ENCODE assay signal across 20 mouse cellular contexts in the genomic region with DNA sequence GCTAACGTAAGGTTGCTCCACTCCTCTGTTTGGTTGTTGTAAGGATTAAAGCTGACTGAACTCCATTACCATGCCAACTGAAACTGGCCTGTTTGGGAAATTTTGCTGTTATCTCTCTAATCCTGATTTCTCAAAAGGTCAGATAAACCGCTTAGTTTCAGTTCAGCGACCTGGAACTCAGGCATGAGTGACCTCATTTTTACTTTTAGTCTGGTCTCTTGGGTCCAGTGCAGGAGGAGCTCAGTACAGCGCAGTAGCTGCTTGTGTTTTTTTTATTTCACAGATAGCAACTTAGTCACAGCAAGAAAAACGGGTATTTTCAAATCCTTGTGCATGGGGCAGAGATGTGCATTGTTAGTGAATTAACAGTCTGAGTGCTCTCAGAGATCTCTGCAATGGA. TPM values are rescaled to one million over a fixed set of nuclear protein-coding genes. Genes with fewer than 3 reads are reported as not detected.
DNase-seq lines count a peak whose midpoint lies in the region; ATAC-seq lines count a peak whose summit lies in the region.
"Had no signal": no experiment of that assay in that cellular context is flagged by ENCODE, and none has a peak within 500 bp of the region (broad histone marks: within the 10 kb centered on the region; RNA-seq: fewer than 3 reads in every experiment).

No protein-coding gene starts in this region.

- no peaks in the 10 kb centered on the region for H3K36me3 ChIP-seq in midbrain, embryonic 10.5 days
- no peaks in the 10 kb centered on the region for H3K36me3 ChIP-seq in midbrain, embryonic 16.5 days (ENCODE audit: control insufficient read depth, insufficient read depth, low read length)
- H3K36me3 ChIP-seq: embryonic facial prominence, embryonic 12.5 days; forebrain, embryonic 15.5 days; heart, embryonic 15.5 days; hindbrain, embryonic 13.5 days had no signal

- H3K9me3 ChIP-seq in midbrain, embryonic 10.5 days (replicated peaks): peaks cover 7% of the 10 kb centered on the region; the same call in 1 of the 2 replicates
- H3K9me3 ChIP-seq in midbrain, embryonic 16.5 days (replicated peaks; ENCODE audit: control insufficient read depth, low read length, poor library complexity, severe bottlenecking): no peaks in the 10 kb centered on the region
- H3K9me3 ChIP-seq: embryonic facial prominence, embryonic 12.5 days; forebrain, embryonic 15.5 days; heart, embryonic 15.5 days; hindbrain, embryonic 13.5 days had no signal

- no peak for ATAC-seq in midbrain, embryonic 16.5 days
- ATAC-seq: forebrain, embryonic 15.5 days; hindbrain, postnatal 0 days had no signal

- 25% methylated on average over 5 of the region's 5 CpGs for WGBS in midbrain, embryonic 10.5 days
- 23% methylated on average over 5 of the region's 5 CpGs for WGBS in midbrain, embryonic 16.5 days

- peaks cover 54% of the 10 kb centered on the region for H3K4me1 ChIP-seq in midbrain, embryonic 10.5 days
- no peaks in the 10 kb centered on the region for H3K4me1 ChIP-seq in midbrain, embryonic 16.5 days (ENCODE audit: control insufficient read depth, insufficient read depth, low read length)
- H3K4me1 ChIP-seq: forebrain, embryonic 15.5 days; heart, embryonic 15.5 days had no signal

- H3K4me2 ChIP-seq in midbrain, embryonic 16.5 days (ENCODE audit: low read length): no peak overlapping the region
- H3K4me2 ChIP-seq: embryonic facial prominence, embryonic 12.5 days; forebrain, embryonic 15.5 days; heart, embryonic 11.5 days; heart, embryonic 15.5 days; hindbrain, embryonic 13.5 days had no signal

- peak; percentile 6 for DNase-seq in adrenal gland, postnatal 10 days
- DNase-seq in adrenal gland, postnatal 4 days (ENCODE audit: low spot score in 2 of 2): no peak
- peak; percentile 22 for DNase-seq in midbrain, embryonic 10.5 days (ENCODE audit: low spot score)
- DNase-seq in Muller cell, postnatal 12 days (ENCODE audit: inconsistent ontology term): peak; percentile 29
- DNase-seq in retina, postnatal 1 day: peak; percentile 54
- DNase-seq in lung, adult 18-20 months: no peak
- DNase-seq: adrenal gland, postnatal 14 days; cerebellum, adult 2 months; cerebellum, postnatal 10 days; embryo, embryonic 11 days; gastrocnemius, postnatal 36 days; heart, adult 18-20 months; heart, postnatal 14 days had no signal

- H3K27me3 ChIP-seq in midbrain, embryonic 10.5 days (ENCODE audit: low read depth, poor library complexity, severe bottlenecking): peaks cover 86% of the 10 kb centered on the region
- no peaks in the 10 kb centered on the region for H3K27me3 ChIP-seq in midbrain, embryonic 16.5 days (ENCODE audit: control insufficient read depth, insufficient read depth, low read depth, low read length)
- H3K27me3 ChIP-seq: embryonic facial prominence, embryonic 12.5 days; forebrain, embryonic 15.5 days; heart, embryonic 15.5 days had no signal

- H3K4me3 ChIP-seq in midbrain, embryonic 10.5 days: no peak overlapping the region
- no peak overlapping the region for H3K4me3 ChIP-seq in midbrain, embryonic 16.5 days (ENCODE audit: low read depth, low read length)
- H3K4me3 ChIP-seq: embryonic facial prominence, embryonic 12.5 days; forebrain, embryonic 15.5 days; heart, embryonic 15.5 days; hindbrain, embryonic 13.5 days had no signal

- H3K9ac ChIP-seq in midbrain, embryonic 16.5 days (ENCODE audit: low read depth, low read length): no peak overlapping the region
- H3K9ac ChIP-seq: embryonic facial prominence, embryonic 12.5 days; forebrain, embryonic 15.5 days; heart, embryonic 15.5 days; hindbrain, embryonic 13.5 days had no signal

- no peak overlapping the region for H3K27ac ChIP-seq in midbrain, embryonic 10.5 days (replicated peaks)
- H3K27ac ChIP-seq in midbrain, embryonic 16.5 days (ENCODE audit: low read length): no peak overlapping the region
- H3K27ac ChIP-seq: embryonic facial prominence, embryonic 12.5 days; forebrain, embryonic 15.5 days; heart, embryonic 15.5 days; hindbrain, embryonic 13.5 days; hindbrain, postnatal 0 days had no signal

RNA-seq across cellular contexts. Expression of a gene that starts 31.9 kb away (rescaled TPM):
- 10 to 100 TPM; 49.8 to 81.3 TPM for total RNA-seq in adrenal gland, postnatal 10 days (2021)
- 100 to 1,000 TPM; 111 to 118 TPM for total RNA-seq in adrenal gland, postnatal 4 days (2021)
- 19.0 and 24.6 TPM in 2 replicates for polyA plus RNA-seq in midbrain, embryonic 10.5 days (2016; fragmentation: Nextera tagmentation; extraction: Ambion mirVana)
- polyA plus RNA-seq in midbrain, embryonic 16.5 days (2015; fragmentation: Nextera tagmentation; extraction: Ambion mirVana): 37.5 and 45.9 TPM in 2 replicates

Comparison
In these comparisons a context has a peak if more than half of its experiments do, and no peak if none do; other contexts are left out.
1. DNase-seq: peak in adrenal gland, postnatal 10 days (single experiment), midbrain, embryonic 10.5 days (single experiment), Muller cell, postnatal 12 days (single experiment) and retina, postnatal 1 day (single experiment); none in adrenal gland, postnatal 4 days (0 of 2) and lung, adult 18-20 months (0 of 2).